Mouse (Mus musculus) limb, embryonic 14.5 days (tissue): Measurements from ENCODE around the gene Anks1. TPM values are rescaled to one million over a fixed set of nuclear protein-coding genes. Genes with fewer than 3 reads are reported as not detected.
A peak's percentile ranks its signal among the peaks of the same experiment; 100 is the strongest.

ENCODE experiments used
- ATAC-seq: fragments of 200-750 bp; cut with Nextera tagmentation; 2 replicates; pipeline ENCODE4 v1.8.0; 2017; ENCODE audit warnings: low read depth, moderate number of reproducible peaks, moderate TSS enrichment; ENCODE audit not compliant: low FRiP score
- DNase-seq: peaks from one replicate; pipeline ENCODE4 v3.0.0-alpha.2; 2015; ENCODE audit warnings: low spot score
- H3K27ac ChIP-seq: fragments of 300-500 bp; sonication (generic); replicated peaks from 2 replicates; pipeline ENCODE4 v1.5.1; 2014; ENCODE audit warnings: low read depth, mild to moderate bottlenecking, low read length, moderate library complexity, mixed read lengths
- H3K27me3 ChIP-seq: fragments of 300-500 bp; sonication (generic); 2 replicates; pipeline ENCODE4 v1.6.1; 2014; ENCODE audit warnings: low read length, mixed read lengths; ENCODE audit not compliant: control insufficient read depth, insufficient read depth
- H3K36me3 ChIP-seq: fragments of 300-500 bp; sonication (generic); 2 replicates; pipeline ENCODE4 v1.6.1; 2014; ENCODE audit warnings: mild to moderate bottlenecking, low read length, moderate library complexity, mixed read lengths; ENCODE audit not compliant: control insufficient read depth, insufficient read depth
- H3K4me1 ChIP-seq: fragments of 300-500 bp; sonication (generic); 2 replicates; pipeline ENCODE4 v1.6.1; 2014; ENCODE audit warnings: antibody characterized with exemption, low read length, mixed read lengths; ENCODE audit not compliant: control insufficient read depth, insufficient read depth
- H3K4me2 ChIP-seq: fragments of 300-500 bp; sonication (generic); replicated peaks from 2 replicates; pipeline ENCODE4 v1.6.1; 2014; ENCODE audit warnings: low read depth, mild to moderate bottlenecking, low read length, moderate library complexity; ENCODE audit not compliant: severe bottlenecking
- H3K4me3 ChIP-seq: fragments of 300-500 bp; sonication (generic); replicated peaks from 2 replicates; pipeline ENCODE4 v1.5.1; 2014; ENCODE audit warnings: low read length
- H3K9ac ChIP-seq: fragments of 300-500 bp; sonication (generic); 2 replicates; pipeline ENCODE4 v1.6.1; 2014; ENCODE audit warnings: mild to moderate bottlenecking, low read depth, low read length, moderate library complexity; ENCODE audit not compliant: severe bottlenecking
- H3K9me3 ChIP-seq: fragments of 300-500 bp; sonication (generic); 2 replicates; pipeline ENCODE4 v1.6.1; 2016; ENCODE audit warnings: low read length; ENCODE audit not compliant: control insufficient read depth
- POLR2A ChIP-seq: fragments of 200-500 bp; IDR thresholded peaks from 2 replicates; pipeline ENCODE4 v1.8.0; 2012; ENCODE audit warnings: inconsistent platforms, mild to moderate bottlenecking, moderate library complexity, borderline replicate concordance; ENCODE audit not compliant: insufficient read depth, insufficient read length; ENCODE audit errors: extremely low read depth
- WGBS: fragments of 180-500 bp; shearing (Covaris S2); extraction: QIAGEN DNeasy Blood & Tissue Kit; methylation state at CpG from one replicate; pipeline ENCODE4 v1.1.7; 2014; 5-methylcytosine and 5-hydroxymethylcytosine counted together
- polyA plus RNA-seq, 2 experiments: library from polyadenylated mRNA; depleted of rRNA in 1 of 2; stranded (reverse) in 1 of 2; unstranded in 1 of 2; fragments of >200 nt; fragmentation: Nextera tagmentation in 1 of 2; extraction: Ambion mirVana in 1 of 2; gene quantifications; 2 replicates each; pipeline versions ENCODE4 v1.2.1 to v1.2.3; 2012 to 2014

The Anks1 gene
- polyA plus RNA-seq, 2 experiments: 14.6 to 40.6 TPM

GRCm38 (mm10) chr17:27939028-27939427 lies 29.9 kb downstream of the Anks1 start:
- WGBS: 56% methylated on average over 5 of the region's 5 CpGs
- DNase-seq (no peak), ATAC-seq (no peak)
- Histone ChIP-seq H3K4me3 (no peak overlapping the region), H3K9ac (no peak overlapping the region), H3K4me2 (no peak overlapping the region), H3K27ac (peak overlapping the region; percentile 46; the same call in 1 of the 2 replicates), H3K36me3 (no peaks in the 10 kb centered on the region), H3K27me3 (no peaks in the 10 kb centered on the region), H3K9me3 (no peaks in the 10 kb centered on the region), H3K4me1 (peaks cover 50% of the 10 kb centered on the region)
- TF ChIP-seq POLR2A: no peak

GRCm38 (mm10) chr17:27940352-27940751 lies 31.2 kb downstream of the Anks1 start:
- Histone ChIP-seq H3K27ac (peak overlapping the region; percentile 48; the same call in 1 of the 2 replicates), H3K4me1 (peaks cover 56% of the 10 kb centered on the region), H3K36me3 (no peaks in the 10 kb centered on the region), H3K4me3 (no peak overlapping the region), H3K4me2 (no peak overlapping the region), H3K9ac (no peak overlapping the region), H3K9me3 (no peaks in the 10 kb centered on the region), H3K27me3 (no peaks in the 10 kb centered on the region)
- no peak for DNase-seq
- ATAC-seq: no peak
- no peak for TF ChIP-seq POLR2A
- 25% methylated on average over 4 of the region's 4 CpGs for WGBS

GRCm38 (mm10) chr17:27941178-27941577 lies 32.1 kb downstream of the Anks1 start:
- no peak for TF ChIP-seq POLR2A
- no peak overlapping the region for H3K4me2 ChIP-seq
- H3K9ac ChIP-seq: no peak overlapping the region
- peaks cover 64% of the 10 kb centered on the region for H3K4me1 ChIP-seq
- no peak for DNase-seq
- H3K27ac ChIP-seq: 0 out of 2 replicates have a peak overlapping the region, but pooled peaks have one; percentile 43
- H3K27me3 ChIP-seq: no peaks in the 10 kb centered on the region
- 51% methylated on average over 4 of the region's 5 CpGs for WGBS
- no peaks in the 10 kb centered on the region for H3K36me3 ChIP-seq
- no peak overlapping the region for H3K4me3 ChIP-seq
- no peak for ATAC-seq
- H3K9me3 ChIP-seq: no peaks in the 10 kb centered on the region

DNA sequence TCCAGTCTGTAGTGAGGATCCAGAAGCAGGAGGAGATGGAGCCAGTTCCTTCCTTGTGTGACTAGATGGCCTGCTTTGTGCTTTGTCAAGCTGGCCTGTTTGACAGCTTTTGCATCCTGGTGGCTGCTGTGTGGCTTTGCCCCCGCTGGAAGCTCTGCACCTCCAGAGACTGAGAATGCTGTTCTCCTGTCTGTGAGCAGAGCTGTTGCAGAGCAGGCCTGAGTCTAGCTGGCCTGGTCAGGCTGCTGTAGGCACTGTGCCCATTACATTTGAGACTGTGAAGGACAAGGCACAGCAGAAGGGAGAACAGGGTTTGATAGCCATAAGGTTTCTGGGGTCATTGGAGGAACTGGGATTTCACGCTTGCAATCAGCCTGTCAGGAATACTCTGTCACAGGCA lies 32.6 kb downstream of the Anks1 start:
- peaks cover 67% of the 10 kb centered on the region for H3K4me1 ChIP-seq
- no peak for TF ChIP-seq POLR2A
- no peak overlapping the region for H3K4me3 ChIP-seq
- 67% methylated on average over 2 of the region's 2 CpGs for WGBS
- H3K27me3 ChIP-seq: no peaks in the 10 kb centered on the region
- no peak overlapping the region for H3K9ac ChIP-seq
- H3K4me2 ChIP-seq: no peak overlapping the region
- no peaks in the 10 kb centered on the region for H3K9me3 ChIP-seq
- DNase-seq: no peak
- H3K36me3 ChIP-seq: no peaks in the 10 kb centered on the region
- H3K27ac ChIP-seq: no peak overlapping the region
- ATAC-seq: no peak

- 95% methylated on average over 4 of the region's 4 CpGs for WGBS
- Histone ChIP-seq H3K4me3 (no peak overlapping the region), H3K9ac (no peak overlapping the region), H3K4me2 (no peak overlapping the region), H3K4me1 (peaks cover 67% of the 10 kb centered on the region), H3K27me3 (no peaks in the 10 kb centered on the region), H3K27ac (no peak overlapping the region), H3K36me3 (no peaks in the 10 kb centered on the region), H3K9me3 (no peaks in the 10 kb centered on the region)
- DNase-seq (no peak), ATAC-seq (no peak)
- TF ChIP-seq POLR2A: no peak
Observed at GRCm38 (mm10) chr17:27942131-27942530, 33.0 kb downstream of the Anks1 start.
